Mouse (Mus musculus) limb, embryonic 11.5 days (tissue): ENCODE measurements around the gene Cdpf1. TPM values are rescaled to one million over a fixed set of nuclear protein-coding genes. Genes with fewer than 3 reads are reported as not detected.
A peak's percentile ranks its signal among the peaks of the same experiment; 100 is the strongest.

Source experiments
- ATAC-seq: fragments of 200-750 bp; cut with Nextera tagmentation; 2 replicates; pipeline ENCODE4 v1.8.0; 2017; ENCODE audit warnings: low read depth; ENCODE audit not compliant: insufficient number of reproducible peaks, low FRiP score, low TSS enrichment
- DNase-seq: peaks from one replicate; pipeline ENCODE4 v3.0.0-alpha.2; 2015; ENCODE audit warnings: low spot score
- H3K27ac ChIP-seq: fragments of 300-500 bp; sonication (generic); replicated peaks from 2 replicates; pipeline ENCODE4 v1.5.1; 2014; ENCODE audit warnings: low read depth, mild to moderate bottlenecking, low read length
- H3K27me3 ChIP-seq: fragments of 300-500 bp; sonication (generic); 2 replicates; pipeline ENCODE4 v1.6.1; 2014; ENCODE audit warnings: mild to moderate bottlenecking, low read length, mixed read lengths; ENCODE audit not compliant: control insufficient read depth, insufficient read depth
- H3K36me3 ChIP-seq: fragments of 300-500 bp; sonication (generic); 2 replicates; pipeline ENCODE4 v1.6.1; 2014; ENCODE audit warnings: mild to moderate bottlenecking, low read length, moderate library complexity, mixed read lengths; ENCODE audit not compliant: control insufficient read depth, insufficient read depth
- H3K4me1 ChIP-seq: fragments of 300-500 bp; sonication (generic); 2 replicates; pipeline ENCODE4 v1.6.1; 2014; ENCODE audit warnings: low read length, mixed read lengths; ENCODE audit not compliant: control insufficient read depth, insufficient read depth
- H3K4me2 ChIP-seq: fragments of 300-500 bp; sonication (generic); 2 replicates; pipeline ENCODE4 v1.6.1; 2014; ENCODE audit warnings: low read depth, mild to moderate bottlenecking, moderate library complexity; ENCODE audit not compliant: severe bottlenecking
- H3K4me3 ChIP-seq: fragments of 300-500 bp; sonication (generic); 2 replicates; pipeline ENCODE4 v1.5.1; 2014; ENCODE audit warnings: low read depth, low read length
- H3K9ac ChIP-seq: fragments of 300-500 bp; sonication (generic); 2 replicates; pipeline ENCODE4 v1.6.1; 2014; ENCODE audit warnings: mild to moderate bottlenecking, low read length
- H3K9me3 ChIP-seq: fragments of 300-500 bp; sonication (generic); 2 replicates; pipeline ENCODE4 v1.6.1; 2016; ENCODE audit warnings: low read length; ENCODE audit not compliant: control insufficient read depth
- WGBS: fragments of 180-500 bp; shearing (Covaris S2); extraction: QIAGEN DNeasy Blood & Tissue Kit; methylation state at CpG from one replicate; pipeline ENCODE4 v1.1.7; 2014; 5-methylcytosine and 5-hydroxymethylcytosine counted together
- polyA plus RNA-seq: library from polyadenylated mRNA; unstranded; fragments of >200 nt; fragmentation: Nextera tagmentation; extraction: Ambion mirVana; gene quantifications from 2 replicates; pipeline ENCODE4 v1.2.1, GENCODE M21; 2014

Cdpf1 gene
- polyA plus RNA-seq, 1 experiment from 2014 or later, result 28.7 TPM

- WGBS, result 75% methylated on average over 10 of the region's 10 CpGs
- Histone ChIP-seq H3K9ac (no peak overlapping the region), H3K9me3 (no peaks in the 10 kb centered on the region; the same call in 1 of the 2 replicates), H3K27ac (no peak overlapping the region), H3K27me3 (no peaks in the 10 kb centered on the region), H3K4me3 (no peak overlapping the region), H3K4me2 (no peak overlapping the region), H3K4me1 (peaks cover 6% of the 10 kb centered on the region), H3K36me3 (no peaks in the 10 kb centered on the region)
- no peak for ATAC-seq
- DNase-seq, result no peak
These were observed 1.9 kb upstream of the Cdpf1 start for GRCm38 (mm10) chr15:85813428-85813827.

- WGBS, result 7% methylated on average over 36 of the region's 36 CpGs
- DNase-seq (peak; percentile 25), ATAC-seq (peak; percentile 81; the same call in 1 of the 2 replicates)
- Histone ChIP-seq H3K27me3 (no peaks in the 10 kb centered on the region), H3K4me3 (peak overlapping the region; percentile 82), H3K27ac (peak overlapping the region; percentile 21; the same call in 1 of the 2 replicates), H3K4me1 (peaks cover 6% of the 10 kb centered on the region), H3K4me2 (peak overlapping the region; percentile 91), H3K36me3 (no peaks in the 10 kb centered on the region), H3K9ac (peak overlapping the region; percentile 74), H3K9me3 (no peaks in the 10 kb centered on the region)
These were observed 533 bp downstream of the Cdpf1 start for GRCm38 (mm10) chr15:85810806-85811521.

- Histone ChIP-seq H3K9me3 (no peaks in the 10 kb centered on the region), H3K27ac (no peak overlapping the region), H3K4me1 (peaks cover 6% of the 10 kb centered on the region), H3K4me3 (no peak overlapping the region), H3K9ac (no peak overlapping the region; the same call in 1 of the 2 replicates), H3K4me2 (peak overlapping the region; percentile 91), H3K36me3 (no peaks in the 10 kb centered on the region), H3K27me3 (no peaks in the 10 kb centered on the region)
- ATAC-seq (no peak), DNase-seq (no peak)
- 89% methylated on average over 5 of the region's 5 CpGs for WGBS
These were observed 1.1 kb downstream of the Cdpf1 start for GRCm38 (mm10) chr15:85810462-85810805.

GRCm38 (mm10) chr15:85809091-85809490 is 2.4 kb downstream of the Cdpf1 start:
- Histone ChIP-seq H3K36me3 (no peaks in the 10 kb centered on the region), H3K4me3 (no peak overlapping the region), H3K9me3 (no peaks in the 10 kb centered on the region), H3K4me2 (no peak overlapping the region), H3K27ac (no peak overlapping the region), H3K4me1 (peaks cover 6% of the 10 kb centered on the region), H3K9ac (no peak overlapping the region), H3K27me3 (no peaks in the 10 kb centered on the region)
- DNase-seq (no peak), ATAC-seq (no peak)
- WGBS, result 83% methylated on average over 12 of the region's 12 CpGs

- H3K9ac ChIP-seq, result no peak overlapping the region
- no peaks in the 10 kb centered on the region for H3K36me3 ChIP-seq
- DNase-seq (no peak), ATAC-seq (no peak)
- no peak overlapping the region for H3K4me2 ChIP-seq
- H3K9me3 ChIP-seq, result no peaks in the 10 kb centered on the region
- H3K4me1 ChIP-seq, result peaks cover 6% of the 10 kb centered on the region
- H3K4me3 ChIP-seq, result no peak overlapping the region
- WGBS, result 48% methylated on average over 8 of the region's 8 CpGs
- H3K27ac ChIP-seq, result no peak overlapping the region
- no peaks in the 10 kb centered on the region for H3K27me3 ChIP-seq
These were observed 3.1 kb downstream of the Cdpf1 start for GRCm38 (mm10) chr15:85808434-85808833.

GRCm38 (mm10) chr15:85808031-85808430 is 3.5 kb downstream of the Cdpf1 start:
- Histone ChIP-seq H3K9ac (no peak overlapping the region), H3K36me3 (no peaks in the 10 kb centered on the region), H3K4me3 (no peak overlapping the region), H3K27me3 (no peaks in the 10 kb centered on the region), H3K4me1 (peaks cover 6% of the 10 kb centered on the region), H3K4me2 (no peak overlapping the region), H3K27ac (no peak overlapping the region), H3K9me3 (no peaks in the 10 kb centered on the region)
- DNase-seq, result no peak
- 77% methylated on average over 6 of the region's 6 CpGs for WGBS
- no peak for ATAC-seq

GRCm38 (mm10) chr15:85807404-85807803 is 4.1 kb downstream of the Cdpf1 start:
- Histone ChIP-seq H3K27ac (no peak overlapping the region), H3K9me3 (no peaks in the 10 kb centered on the region), H3K4me3 (no peak overlapping the region), H3K4me2 (no peak overlapping the region), H3K36me3 (no peaks in the 10 kb centered on the region), H3K27me3 (no peaks in the 10 kb centered on the region), H3K9ac (no peak overlapping the region), H3K4me1 (peaks cover 6% of the 10 kb centered on the region)
- 83% methylated on average over 4 of the region's 4 CpGs for WGBS
- DNase-seq (no peak), ATAC-seq (no peak)

- H3K9ac ChIP-seq, result no peak overlapping the region
- no peaks in the 10 kb centered on the region for H3K27me3 ChIP-seq
- no peaks in the 10 kb centered on the region for H3K36me3 ChIP-seq
- no peak for DNase-seq
- no peak for ATAC-seq
- peaks cover 6% of the 10 kb centered on the region for H3K4me1 ChIP-seq
- no peak overlapping the region for H3K4me2 ChIP-seq
- no peak overlapping the region for H3K4me3 ChIP-seq
- no peak overlapping the region for H3K27ac ChIP-seq
- 84% methylated on average over 4 of the region's 4 CpGs for WGBS
- H3K9me3 ChIP-seq, result no peaks in the 10 kb centered on the region
These were observed 4.6 kb downstream of the Cdpf1 start for GRCm38 (mm10) chr15:85806886-85807285.

- ATAC-seq (no peak), DNase-seq (no peak)
- Histone ChIP-seq H3K27ac (no peak overlapping the region), H3K9ac (no peak overlapping the region), H3K4me3 (no peak overlapping the region), H3K4me1 (no peaks in the 10 kb centered on the region), H3K27me3 (no peaks in the 10 kb centered on the region), H3K4me2 (no peak overlapping the region), H3K9me3 (no peaks in the 10 kb centered on the region), H3K36me3 (no peaks in the 10 kb centered on the region)
- WGBS, result 84% methylated on average over 2 of the region's 2 CpGs
These were observed 8.6 kb downstream of the Cdpf1 start for GRCm38 (mm10) chr15:85802931-85803330.
